Comparison of ENCODE assay signal across 11 mouse cellular contexts in the genomic region with DNA sequence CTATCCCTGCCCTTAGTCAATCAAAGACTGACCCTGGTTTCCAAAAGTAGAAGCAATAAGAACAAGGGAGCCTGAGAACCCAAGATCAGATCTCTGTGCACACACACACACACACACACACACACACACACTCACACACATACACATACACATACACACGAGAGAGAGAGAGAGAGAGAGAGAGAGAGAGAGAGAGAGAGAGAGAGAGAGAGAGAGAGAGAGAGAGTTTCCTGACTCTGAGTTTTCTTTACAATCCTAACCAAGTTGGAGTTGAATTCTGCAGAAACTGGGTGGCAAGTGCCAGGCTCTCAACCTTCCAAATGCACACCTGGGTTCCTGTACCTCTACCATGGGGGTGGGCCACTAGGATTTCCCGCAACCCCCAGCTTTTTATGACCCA. TPM values are rescaled to one million over a fixed set of nuclear protein-coding genes. Genes with fewer than 3 reads are reported as not detected.
A peak's percentile ranks its signal among the peaks of the same experiment; 100 is the strongest.
DNase-seq lines count a peak whose midpoint lies in the region; ATAC-seq and TF ChIP-seq lines count a peak whose summit lies in the region.
"Had no signal": no experiment of that assay in that cellular context is flagged by ENCODE, and none has a peak within 500 bp of the region (broad histone marks: within the 10 kb centered on the region; RNA-seq: fewer than 3 reads in every experiment).

No protein-coding gene starts in this region.

- peak overlapping the region; percentile 85 for H3K4me3 ChIP-seq in heart, embryonic 16.5 days (ENCODE audit: low read length)
- H3K4me3 ChIP-seq in embryonic facial prominence, embryonic 11.5 days (ENCODE audit: low read depth, low read length), result peak overlapping the region; percentile 71
- peak overlapping the region; percentile 91 for H3K4me3 ChIP-seq in hindbrain, embryonic 16.5 days (ENCODE audit: low read length)
- H3K4me3 ChIP-seq in midbrain, embryonic 15.5 days, result peak overlapping the region; percentile 63
- no peak overlapping the region for H3K4me3 ChIP-seq in thymus, adult 2 months (ENCODE audit: control insufficient read depth, insufficient read depth, low read length)

- H3K9ac ChIP-seq in heart, embryonic 16.5 days (ENCODE audit: low read length), result no peak overlapping the region
- peak overlapping the region; percentile 82 for H3K9ac ChIP-seq in embryonic facial prominence, embryonic 11.5 days (replicated peaks; ENCODE audit: low read length)
- H3K9ac ChIP-seq in hindbrain, embryonic 16.5 days (ENCODE audit: low read depth, low read length), result peak overlapping the region; percentile 88
- H3K9ac ChIP-seq in midbrain, embryonic 15.5 days, result peak overlapping the region; percentile 88; the same call in 1 of the 2 replicates

- ATAC-seq in heart, embryonic 16.5 days (replicated peaks; ENCODE audit: extremely low read depth, insufficient read depth, low FRiP score), result no peak
- no peak for ATAC-seq in embryonic facial prominence, embryonic 11.5 days (replicated peaks; ENCODE audit: insufficient number of reproducible peaks, low FRiP score, low TSS enrichment, low read depth)
- ATAC-seq in hindbrain, embryonic 16.5 days, result no peak
- ATAC-seq in midbrain, embryonic 15.5 days (replicated peaks), result no peak

- H3K9me3 ChIP-seq in heart, embryonic 16.5 days (replicated peaks; ENCODE audit: control insufficient read depth, low read length), result no peaks in the 10 kb centered on the region
- H3K9me3 ChIP-seq in embryonic facial prominence, embryonic 11.5 days (replicated peaks; ENCODE audit: control insufficient read depth, low read length), result no peaks in the 10 kb centered on the region
- H3K9me3 ChIP-seq in hindbrain, embryonic 16.5 days (ENCODE audit: control insufficient read depth, low read length), result no peaks in the 10 kb centered on the region
- H3K9me3 ChIP-seq in midbrain, embryonic 15.5 days, result no peaks in the 10 kb centered on the region

- TF ChIP-seq CTCF in thymus, adult 2 months (IDR thresholded peaks at IDR 0.05; ENCODE audit: borderline replicate concordance, control insufficient read depth, extremely low read depth, insufficient read depth, low read length, poor library complexity), result no peak

- H3K27ac ChIP-seq in heart, embryonic 16.5 days (ENCODE audit: low read length), result no peak overlapping the region
- H3K27ac ChIP-seq in embryonic facial prominence, embryonic 11.5 days (replicated peaks; ENCODE audit: low read depth, low read length), result no peak overlapping the region; the same call in 1 of the 2 replicates
- H3K27ac ChIP-seq in hindbrain, embryonic 16.5 days (ENCODE audit: low read depth, low read length), result peak overlapping the region; percentile 30
- peak overlapping the region; percentile 93; the same call in 1 of the 2 replicates for H3K27ac ChIP-seq in midbrain, embryonic 15.5 days
- H3K27ac ChIP-seq in thymus, adult 2 months (ENCODE audit: control insufficient read depth, insufficient read depth, low read length), result no peak overlapping the region

- H3K36me3 ChIP-seq in heart, embryonic 16.5 days (ENCODE audit: control insufficient read depth, insufficient read depth), result no peaks in the 10 kb centered on the region; the same call in 1 of the 2 replicates
- H3K36me3 ChIP-seq in embryonic facial prominence, embryonic 11.5 days (replicated peaks; ENCODE audit: control insufficient read depth, insufficient read depth, low read depth, low read length), result peaks cover 6% of the 10 kb centered on the region
- 0 out of 2 replicates have a peak, but pooled peaks cover 2% of the 10 kb centered on the region for H3K36me3 ChIP-seq in hindbrain, embryonic 16.5 days (ENCODE audit: control insufficient read depth, insufficient read depth, low read length)
- peaks cover 11% of the 10 kb centered on the region; the same call in 1 of the 2 replicates for H3K36me3 ChIP-seq in midbrain, embryonic 15.5 days (replicated peaks)
- no peaks in the 10 kb centered on the region for H3K36me3 ChIP-seq in thymus, adult 2 months (ENCODE audit: control insufficient read depth, insufficient read depth, low read length)

- 10% methylated on average over 1 of the region's 2 CpGs for WGBS in heart, embryonic 16.5 days
- 8% methylated on average over 1 of the region's 2 CpGs for WGBS in embryonic facial prominence, embryonic 11.5 days
- 15% methylated on average over 2 of the region's 2 CpGs for WGBS in hindbrain, embryonic 16.5 days
- 7% methylated on average over 1 of the region's 2 CpGs for WGBS in midbrain, embryonic 15.5 days
- WGBS in thymus, adult 2 months, result 81% methylated on average over 1 of the region's 2 CpGs

- TF ChIP-seq POLR2A in thymus, adult 2 months (IDR thresholded peaks at IDR 0.05; ENCODE audit: control insufficient read depth, extremely low read depth, insufficient read depth, low read length, poor library complexity), result no peak

- peaks cover 3% of the 10 kb centered on the region; the same call in 1 of the 2 replicates for H3K27me3 ChIP-seq in heart, embryonic 16.5 days (ENCODE audit: control insufficient read depth, insufficient read depth, low read length)
- H3K27me3 ChIP-seq in embryonic facial prominence, embryonic 11.5 days (ENCODE audit: control insufficient read depth, insufficient read depth, low read length), result no peaks in the 10 kb centered on the region
- H3K27me3 ChIP-seq in hindbrain, embryonic 16.5 days (replicated peaks; ENCODE audit: control insufficient read depth, insufficient read depth, low read length), result no peaks in the 10 kb centered on the region
- H3K27me3 ChIP-seq in midbrain, embryonic 15.5 days (replicated peaks), result no peaks in the 10 kb centered on the region
- H3K27me3 ChIP-seq in thymus, adult 2 months (ENCODE audit: control insufficient read depth, insufficient read depth, low read length), result peaks cover 2% of the 10 kb centered on the region; the same call in 1 of the 2 replicates

- no peak for DNase-seq in heart, postnatal 36 days
- DNase-seq in embryonic facial prominence, embryonic 11.5 days (ENCODE audit: low spot score), result no peak
- DNase-seq in thymus, adult 2 months, result no peak
- no peak for DNase-seq in left cerebral cortex, postnatal 4 days
- DNase-seq in left cerebral cortex, adult 8-10 months (ENCODE audit: low spot score in 2 of 2), result no peak
- DNase-seq: adrenal gland, postnatal 36 days; kidney, postnatal 25 days had no signal

- H3K4me1 ChIP-seq in heart, embryonic 16.5 days (ENCODE audit: control insufficient read depth, insufficient read depth, low read length), result peaks cover 24% of the 10 kb centered on the region
- H3K4me1 ChIP-seq in embryonic facial prominence, embryonic 11.5 days (ENCODE audit: control insufficient read depth, insufficient read depth, low read length), result no peaks in the 10 kb centered on the region
- peaks cover 26% of the 10 kb centered on the region for H3K4me1 ChIP-seq in hindbrain, embryonic 16.5 days (ENCODE audit: control insufficient read depth, insufficient read depth, low read depth, low read length)
- peaks cover 37% of the 10 kb centered on the region for H3K4me1 ChIP-seq in midbrain, embryonic 15.5 days
- peaks cover 19% of the 10 kb centered on the region for H3K4me1 ChIP-seq in thymus, adult 2 months (replicated peaks; ENCODE audit: control insufficient read depth, insufficient read depth, low read length)

- peak overlapping the region; percentile 78 for H3K4me2 ChIP-seq in heart, embryonic 16.5 days (ENCODE audit: low read depth, low read length)
- peak overlapping the region; percentile 72 for H3K4me2 ChIP-seq in embryonic facial prominence, embryonic 11.5 days (ENCODE audit: low read depth, low read length)
- peak overlapping the region; percentile 59 for H3K4me2 ChIP-seq in hindbrain, embryonic 16.5 days (ENCODE audit: low read length)
- H3K4me2 ChIP-seq in midbrain, embryonic 15.5 days, result peak overlapping the region; percentile 88

- intact Hi-C loops in heart, postnatal 36 days (cut with DNase I), result loop anchor here (10.0 kb wide), 1 partner anchor 265 kb away; a partner anchor contains a TSS
- intact Hi-C loops in left cerebral cortex, postnatal 4 days (cut with DNase I), result no loop called here

RNA-seq across cellular contexts. Expression of a gene that starts 1.7 kb away (rescaled TPM):
- 1.7 and 2.0 TPM in 2 replicates for polyA plus RNA-seq in heart, embryonic 16.5 days (2015; fragmentation: Nextera tagmentation; extraction: Ambion mirVana)
- total RNA-seq in heart, postnatal 36 days (2021), result 1 to 10 TPM; 1.9 to 2.8 TPM
- polyA plus RNA-seq in embryonic facial prominence, embryonic 11.5 days (2014; fragmentation: Nextera tagmentation; extraction: Ambion mirVana), result 10.5 and 10.9 TPM in 2 replicates
- polyA plus RNA-seq in hindbrain, embryonic 16.5 days (2015; fragmentation: Nextera tagmentation; extraction: Ambion mirVana), result 5.8 and 6.5 TPM in 2 replicates
- polyA plus RNA-seq in midbrain, embryonic 15.5 days (2015; fragmentation: Nextera tagmentation; extraction: Ambion mirVana), result 10.3 and 10.9 TPM in 2 replicates
- 5.6 and 5.8 TPM in 2 replicates for polyA plus RNA-seq in thymus, adult 2 months (2012; rRNA removed)
- total RNA-seq in left cerebral cortex, postnatal 4 days (2021), result 10 to 100 TPM; 18.8 to 20.1 TPM
- total RNA-seq in left cerebral cortex, adult 8-10 months (2022), result 10 to 100 TPM; 13.3 to 15.2 (median 13.9) TPM
- polyA plus RNA-seq: erythroblast, embryonic 14.5 days had no signal

RNA-seq across cellular contexts. Expression of a gene that starts 10.9 kb away (rescaled TPM):
- 402 and 430 TPM in 2 replicates for polyA plus RNA-seq in heart, embryonic 16.5 days (2015; fragmentation: Nextera tagmentation; extraction: Ambion mirVana)
- total RNA-seq in heart, postnatal 36 days (2021), result 100 to 1,000 TPM; 117 to 143 TPM
- 324 and 334 TPM in 2 replicates for polyA plus RNA-seq in embryonic facial prominence, embryonic 11.5 days (2014; fragmentation: Nextera tagmentation; extraction: Ambion mirVana)
- 322 and 343 TPM in 2 replicates for polyA plus RNA-seq in hindbrain, embryonic 16.5 days (2015; fragmentation: Nextera tagmentation; extraction: Ambion mirVana)
- polyA plus RNA-seq in midbrain, embryonic 15.5 days (2015; fragmentation: Nextera tagmentation; extraction: Ambion mirVana), result 154 and 184 TPM in 2 replicates
- 43.9 and 62.1 TPM in 2 replicates for polyA plus RNA-seq in thymus, adult 2 months (2012; rRNA removed)
- total RNA-seq in left cerebral cortex, postnatal 4 days (2021), result 10 to 100 TPM; 52.7 to 64.3 TPM
- total RNA-seq in left cerebral cortex, adult 8-10 months (2022), result 100 to 1,000 TPM in 2 of 4 experiments, 10 to 100 TPM in 2; 67.2 to 139 (median 94.1) TPM

RNA-seq across cellular contexts. Expression of a gene that starts 32.8 kb away (rescaled TPM):
- 13.0 and 14.6 TPM in 2 replicates for polyA plus RNA-seq in heart, embryonic 16.5 days (2015; fragmentation: Nextera tagmentation; extraction: Ambion mirVana)
- total RNA-seq in heart, postnatal 36 days (2021), result 1 to 10 TPM; 6.4 to 7.5 TPM
- 9.2 and 11.4 TPM in 2 replicates for polyA plus RNA-seq in embryonic facial prominence, embryonic 11.5 days (2014; fragmentation: Nextera tagmentation; extraction: Ambion mirVana)
- 29.6 and 30.0 TPM in 2 replicates for polyA plus RNA-seq in hindbrain, embryonic 16.5 days (2015; fragmentation: Nextera tagmentation; extraction: Ambion mirVana)
- 12.9 and 15.4 TPM in 2 replicates for polyA plus RNA-seq in midbrain, embryonic 15.5 days (2015; fragmentation: Nextera tagmentation; extraction: Ambion mirVana)
- 14.0 and 21.8 TPM in 2 replicates for polyA plus RNA-seq in thymus, adult 2 months (2012; rRNA removed)
- 1 to 10 TPM; 5.4 to 6.1 TPM for total RNA-seq in left cerebral cortex, postnatal 4 days (2021)
- total RNA-seq in left cerebral cortex, adult 8-10 months (2022), result 10 to 100 TPM in 2 of 4 experiments, 1 to 10 TPM in 2; 5.0 to 12.3 (median 8.9) TPM

RNA-seq across cellular contexts. Expression of a gene that starts 34.0 kb away (rescaled TPM):
- polyA plus RNA-seq in heart, embryonic 16.5 days (2015; fragmentation: Nextera tagmentation; extraction: Ambion mirVana), result 224 and 225 TPM in 2 replicates
- total RNA-seq in heart, postnatal 36 days (2021), result 100 to 1,000 TPM; 184 to 206 TPM
- 196 and 213 TPM in 2 replicates for polyA plus RNA-seq in embryonic facial prominence, embryonic 11.5 days (2014; fragmentation: Nextera tagmentation; extraction: Ambion mirVana)
- 247 and 278 TPM in 2 replicates for polyA plus RNA-seq in hindbrain, embryonic 16.5 days (2015; fragmentation: Nextera tagmentation; extraction: Ambion mirVana)
- 259 and 262 TPM in 2 replicates for polyA plus RNA-seq in midbrain, embryonic 15.5 days (2015; fragmentation: Nextera tagmentation; extraction: Ambion mirVana)
- 137 and 173 TPM in 2 replicates for polyA plus RNA-seq in thymus, adult 2 months (2012; rRNA removed)
- total RNA-seq in left cerebral cortex, postnatal 4 days (2021), result 10 to 100 TPM; 90.7 to 91.9 TPM
- total RNA-seq in left cerebral cortex, adult 8-10 months (2022), result 100 to 1,000 TPM in 1 of 4 experiments, 10 to 100 TPM in 3; 83.3 to 106 (median 89.5) TPM

RNA-seq across cellular contexts. Expression of a gene that starts 43.8 kb away (rescaled TPM):
- polyA plus RNA-seq in heart, embryonic 16.5 days (2015; fragmentation: Nextera tagmentation; extraction: Ambion mirVana), result 10.3 and 11.9 TPM in 2 replicates
- 100 to 1,000 TPM; 160 to 167 TPM for total RNA-seq in heart, postnatal 36 days (2021)
- 2.3 and 2.7 TPM in 2 replicates for polyA plus RNA-seq in embryonic facial prominence, embryonic 11.5 days (2014; fragmentation: Nextera tagmentation; extraction: Ambion mirVana)
- polyA plus RNA-seq in hindbrain, embryonic 16.5 days (2015; fragmentation: Nextera tagmentation; extraction: Ambion mirVana), result 12.7 and 12.8 TPM in 2 replicates
- polyA plus RNA-seq in midbrain, embryonic 15.5 days (2015; fragmentation: Nextera tagmentation; extraction: Ambion mirVana), result 5.1 and 5.5 TPM in 2 replicates
- polyA plus RNA-seq in thymus, adult 2 months (2012; rRNA removed), result 5.9 and 14.5 TPM in 2 replicates
- total RNA-seq in left cerebral cortex, postnatal 4 days (2021), result 1 to 10 TPM; 8.9 to 9.1 TPM
- total RNA-seq in left cerebral cortex, adult 8-10 months (2022), result 10 to 100 TPM; 12.6 to 15.5 (median 13.9) TPM
- polyA plus RNA-seq: erythroblast, embryonic 14.5 days had no signal

Comparison
In these comparisons a context has a peak if more than half of its experiments do, and no peak if none do; other contexts are left out.
1. H3K27ac ChIP-seq: peak in hindbrain, embryonic 16.5 days (single experiment) and midbrain, embryonic 15.5 days (single experiment); none in heart, embryonic 16.5 days (single experiment), embryonic facial prominence, embryonic 11.5 days (single experiment) and thymus, adult 2 months (single experiment).
2. Peak in every context shown above with its lines, with median percentiles within 50 percentile points of each other: H3K4me2 ChIP-seq.